Mouse (Mus musculus): Measurements from ENCODE around the gene Arfgef3.
A peak's percentile ranks its signal among the peaks of the same experiment; 100 is the strongest.
"Not testable (repeated sequence)": the region's sequence is repeated elsewhere in the genome, so short reads cannot be mapped to it uniquely, and the experiment has no call there.

The Arfgef3 gene

GRCm38 (mm10) chr10:18597601-18598000 lies 146.1 kb downstream of the Arfgef3 start:
- H3K4me3 ChIP-seq (replicated peaks; ENCODE audit: low read length): no peak overlapping the region
- no peaks in the 10 kb centered on the region for H3K9me3 ChIP-seq (ENCODE audit: low read length)
- H3K27me3 ChIP-seq (ENCODE audit: insufficient read depth, low read length): 0 out of 2 replicates have a peak, but pooled peaks cover 2% of the 10 kb centered on the region
- no peaks in the 10 kb centered on the region for H3K4me1 ChIP-seq (replicated peaks; ENCODE audit: low read depth, low read length)
- no peak for TF ChIP-seq POU5F1 (IDR thresholded peaks at IDR 0.05; ENCODE audit: borderline replicate concordance, low read length)
- no peak for TF ChIP-seq NANOG (IDR thresholded peaks at IDR 0.05; ENCODE audit: borderline replicate concordance, low read length)
- TF ChIP-seq CTCF (conservative IDR thresholded peaks at IDR 0.05; ENCODE audit: low read length): no peak
- no peaks in the 10 kb centered on the region for H3K36me3 ChIP-seq (ENCODE audit: insufficient read depth, low read length)

- no peaks in the 10 kb centered on the region for H3K36me3 ChIP-seq (ENCODE audit: insufficient read depth, low read length)
- no peaks in the 10 kb centered on the region for H3K9me3 ChIP-seq (ENCODE audit: low read length)
- H3K4me3 ChIP-seq (replicated peaks; ENCODE audit: low read length): no peak overlapping the region
- H3K27me3 ChIP-seq (ENCODE audit: insufficient read depth, low read length): peaks cover 21% of the 10 kb centered on the region
- H3K4me1 ChIP-seq (replicated peaks; ENCODE audit: low read depth, low read length): peaks cover 35% of the 10 kb centered on the region
- no peak for TF ChIP-seq CTCF (conservative IDR thresholded peaks at IDR 0.05; ENCODE audit: low read length)
- no peak for TF ChIP-seq NANOG (IDR thresholded peaks at IDR 0.05; ENCODE audit: borderline replicate concordance, low read length)
- no peak for TF ChIP-seq POU5F1 (IDR thresholded peaks at IDR 0.05; ENCODE audit: borderline replicate concordance, low read length)
These were observed 154.3 kb downstream of the Arfgef3 start for GRCm38 (mm10) chr10:18589455-18589854.

- TF ChIP-seq CTCF (conservative IDR thresholded peaks at IDR 0.05; ENCODE audit: low read length): no peak
- TF ChIP-seq NANOG (IDR thresholded peaks at IDR 0.05; ENCODE audit: borderline replicate concordance, low read length): peak; percentile 74; the same call in 1 of the 2 replicates
- peaks cover 4% of the 10 kb centered on the region for H3K27me3 ChIP-seq (ENCODE audit: insufficient read depth, low read length)
- peaks cover 32% of the 10 kb centered on the region for H3K4me1 ChIP-seq (replicated peaks; ENCODE audit: low read depth, low read length)
These were observed 159.6 kb downstream of the Arfgef3 start for GRCm38 (mm10) chr10:18584188-18584587.

GRCm38 (mm10) chr10:18572581-18572980 lies 171.2 kb downstream of the Arfgef3 start:
- Histone ChIP-seq H3K36me3 (ENCODE audit: insufficient read depth, low read length) (no peaks in the 10 kb centered on the region), H3K9me3 (ENCODE audit: low read length) (no peaks in the 10 kb centered on the region), H3K27me3 (ENCODE audit: insufficient read depth, low read length) (no peaks in the 10 kb centered on the region), H3K4me3 (replicated peaks; ENCODE audit: low read length) (no peak overlapping the region), H3K4me1 (replicated peaks; ENCODE audit: low read depth, low read length) (0 out of 2 replicates have a peak, but pooled peaks cover 3% of the 10 kb centered on the region)
- TF ChIP-seq POU5F1 (IDR thresholded peaks at IDR 0.05; ENCODE audit: borderline replicate concordance, low read length): no peak
- TF ChIP-seq CTCF (conservative IDR thresholded peaks at IDR 0.05; ENCODE audit: low read length): peak; percentile 49

More at GRCm38 (mm10) chr10:18584188-18584587, 159.6 kb downstream of the Arfgef3 start:
- no peaks in the 10 kb centered on the region for H3K9me3 ChIP-seq (ENCODE audit: low read length)
- H3K36me3 ChIP-seq (ENCODE audit: insufficient read depth, low read length): no peaks in the 10 kb centered on the region
- no peak overlapping the region for H3K4me3 ChIP-seq (replicated peaks; ENCODE audit: low read length)

GRCm38 (mm10) chr10:18562940-18563339 lies 180.8 kb downstream of the Arfgef3 start:
- H3K4me1 ChIP-seq (replicated peaks; ENCODE audit: low read depth, low read length): peaks cover 17% of the 10 kb centered on the region
- peaks cover 4% of the 10 kb centered on the region; the same call in 1 of the 2 replicates for H3K9me3 ChIP-seq (ENCODE audit: low read length)
- TF ChIP-seq CTCF (conservative IDR thresholded peaks at IDR 0.05; ENCODE audit: low read length): peak; percentile 78
- no peak for TF ChIP-seq POU5F1 (IDR thresholded peaks at IDR 0.05; ENCODE audit: borderline replicate concordance, low read length)
- H3K27me3 ChIP-seq (ENCODE audit: insufficient read depth, low read length): 0 out of 2 replicates have a peak, but pooled peaks cover 4% of the 10 kb centered on the region
- no peak overlapping the region for H3K4me3 ChIP-seq (replicated peaks; ENCODE audit: low read length)
- H3K36me3 ChIP-seq (ENCODE audit: insufficient read depth, low read length): no peaks in the 10 kb centered on the region

- Histone ChIP-seq H3K27me3 (ENCODE audit: insufficient read depth, low read length) (0 out of 2 replicates have a peak, but pooled peaks cover 4% of the 10 kb centered on the region), H3K36me3 (ENCODE audit: insufficient read depth, low read length) (no peaks in the 10 kb centered on the region), H3K9me3 (ENCODE audit: low read length) (peaks cover 4% of the 10 kb centered on the region; the same call in 1 of the 2 replicates), H3K4me3 (replicated peaks; ENCODE audit: low read length) (no peak overlapping the region), H3K4me1 (replicated peaks; ENCODE audit: low read depth, low read length) (peaks cover 17% of the 10 kb centered on the region)
- no peak for TF ChIP-seq CTCF (conservative IDR thresholded peaks at IDR 0.05; ENCODE audit: low read length)
- TF ChIP-seq POU5F1 (IDR thresholded peaks at IDR 0.05; ENCODE audit: borderline replicate concordance, low read length): no peak
- TF ChIP-seq NANOG (IDR thresholded peaks at IDR 0.05; ENCODE audit: borderline replicate concordance, low read length): no peak
These were observed 182.3 kb downstream of the Arfgef3 start for GRCm38 (mm10) chr10:18561445-18561844.

- Histone ChIP-seq H3K4me3 (replicated peaks; ENCODE audit: low read length) (peak overlapping the region; percentile 41; the same call in 1 of the 2 replicates), H3K4me1 (replicated peaks; ENCODE audit: low read depth, low read length) (peaks cover 11% of the 10 kb centered on the region)
- H3K27me3 ChIP-seq (ENCODE audit: insufficient read depth, low read length); H3K9me3 ChIP-seq (ENCODE audit: low read length); H3K36me3 ChIP-seq (ENCODE audit: insufficient read depth, low read length): not testable (repeated sequence)
These were observed 184.7 kb downstream of the Arfgef3 start for GRCm38 (mm10) chr10:18559076-18559475.

- no peaks in the 10 kb centered on the region for H3K36me3 ChIP-seq (ENCODE audit: insufficient read depth, low read length)
- H3K4me3 ChIP-seq (replicated peaks; ENCODE audit: low read length): peak overlapping the region; percentile 75
- no peak for TF ChIP-seq POU5F1 (IDR thresholded peaks at IDR 0.05; ENCODE audit: borderline replicate concordance, low read length)
- H3K4me1 ChIP-seq (replicated peaks; ENCODE audit: low read depth, low read length): peaks cover 28% of the 10 kb centered on the region
- peaks cover 39% of the 10 kb centered on the region for H3K27me3 ChIP-seq (ENCODE audit: insufficient read depth, low read length)
- H3K9me3 ChIP-seq (ENCODE audit: low read length): no peaks in the 10 kb centered on the region
These were observed 194.2 kb downstream of the Arfgef3 start for GRCm38 (mm10) chr10:18549321-18550216.

- Histone ChIP-seq H3K27me3 (ENCODE audit: insufficient read depth, low read length) (peaks cover 39% of the 10 kb centered on the region), H3K4me1 (replicated peaks; ENCODE audit: low read depth, low read length) (peaks cover 28% of the 10 kb centered on the region), H3K36me3 (ENCODE audit: insufficient read depth, low read length) (no peaks in the 10 kb centered on the region), H3K4me3 (replicated peaks; ENCODE audit: low read length) (no peak overlapping the region), H3K9me3 (ENCODE audit: low read length) (no peaks in the 10 kb centered on the region)
- no peak for TF ChIP-seq NANOG (IDR thresholded peaks at IDR 0.05; ENCODE audit: borderline replicate concordance, low read length)
- TF ChIP-seq POU5F1 (IDR thresholded peaks at IDR 0.05; ENCODE audit: borderline replicate concordance, low read length): no peak
- no peak for TF ChIP-seq CTCF (conservative IDR thresholded peaks at IDR 0.05; ENCODE audit: low read length)
These were observed 196.4 kb downstream of the Arfgef3 start for GRCm38 (mm10) chr10:18547381-18547780.
